Mouse (Mus musculus): ENCODE data around the gene Clcn2.

The Clcn2 gene

GRCm38 (mm10) chr16:20717181-20717977 is at the start of gene Clcn2, which contains the start of gene Polr2h:
Gene Clcn2 (minus strand): TSS chr16:20717746.
Gene Polr2h (plus strand): TSS chr16:20717665.
- DNase-seq (ENCODE audit: extremely low read depth, insufficient read length, low spot score): peak; percentile 100

DNA sequence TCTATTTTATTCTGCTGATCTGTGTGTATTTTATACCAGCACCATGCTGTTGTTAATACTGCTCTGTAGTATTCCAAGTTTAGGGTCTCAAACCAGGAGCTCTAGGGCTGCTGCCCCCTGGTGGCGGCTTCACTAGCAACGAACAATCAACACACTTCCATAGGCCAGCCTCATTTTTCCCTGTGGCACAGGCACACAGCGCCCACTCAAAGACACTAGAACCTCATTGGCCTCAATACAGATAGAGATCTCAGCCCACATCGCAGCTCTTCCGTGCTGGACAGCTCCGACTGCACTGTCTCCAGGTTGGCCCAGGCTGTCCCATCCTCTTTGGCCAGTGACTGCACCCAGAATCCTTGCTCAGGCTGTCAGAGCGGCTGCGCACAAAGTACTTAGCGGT is 47.7 kb upstream of the Clcn2 start:
- DNase-seq (ENCODE audit: extremely low read depth, insufficient read length, low spot score): peak; percentile 22

DNA sequence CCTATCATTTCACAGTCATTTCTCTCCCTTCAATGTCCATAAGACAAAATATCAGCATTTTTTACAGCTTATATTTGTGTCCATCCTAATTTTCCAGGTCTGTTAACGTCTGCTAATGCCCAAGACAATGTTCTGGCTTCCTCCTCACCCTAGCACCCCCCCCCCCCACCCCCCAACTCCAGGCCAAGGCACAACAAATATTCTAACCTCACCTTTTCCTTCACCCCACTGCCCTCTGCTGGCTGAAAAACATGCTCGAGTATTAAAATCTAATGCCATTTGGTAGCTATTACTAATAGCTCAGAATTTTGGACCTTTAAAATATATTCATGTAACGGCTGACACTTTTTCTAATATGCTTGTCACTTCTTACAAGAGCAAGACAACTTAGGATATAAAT is 44.1 kb upstream of the Clcn2 start:
- no peak for DNase-seq (ENCODE audit: extremely low read depth, insufficient read length, low spot score)

- DNase-seq (ENCODE audit: extremely low read depth, insufficient read length, low spot score): no peak
These were observed 39.8 kb upstream of the Clcn2 start for GRCm38 (mm10) chr16:20757385-20757784.

- peak; percentile 61 for DNase-seq (ENCODE audit: extremely low read depth, insufficient read length, low spot score)
These were observed 38.5 kb upstream of the Clcn2 start for GRCm38 (mm10) chr16:20756052-20756451.

DNA sequence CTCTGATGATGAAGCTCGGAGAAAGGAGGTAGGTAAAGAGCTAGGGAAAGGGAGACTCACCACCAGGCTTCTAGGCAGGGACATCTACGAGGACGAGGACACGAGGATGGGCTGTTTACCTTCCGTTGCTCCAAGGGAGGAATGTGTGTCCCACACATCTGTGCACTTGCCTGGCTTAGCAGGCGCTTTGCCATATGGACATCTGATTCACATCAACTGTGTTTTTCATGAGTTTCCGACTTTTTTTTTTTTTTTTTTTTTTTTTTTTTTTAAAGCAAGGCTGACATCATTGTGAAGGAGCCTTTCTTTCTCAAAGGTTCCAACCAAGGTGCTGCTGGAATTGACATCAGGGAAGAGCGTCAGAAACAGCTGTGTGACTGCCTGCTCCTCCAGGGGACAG is 33.0 kb upstream of the Clcn2 start:
- DNase-seq (ENCODE audit: extremely low read depth, insufficient read length, low spot score): no peak

- DNase-seq (ENCODE audit: extremely low read depth, insufficient read length, low spot score): peak; percentile 70
These were observed 29.1 kb upstream of the Clcn2 start for GRCm38 (mm10) chr16:20746641-20747040.

GRCm38 (mm10) chr16:20739845-20740244 is 22.3 kb upstream of the Clcn2 start:
- no peak for DNase-seq (ENCODE audit: extremely low read depth, insufficient read length, low spot score)

GRCm38 (mm10) chr16:20736823-20737222 is 19.3 kb upstream of the Clcn2 start:
- no peak for DNase-seq (ENCODE audit: extremely low read depth, insufficient read length, low spot score)

GRCm38 (mm10) chr16:20736168-20736567 is 18.6 kb upstream of the Clcn2 start:
- no peak for DNase-seq (ENCODE audit: extremely low read depth, insufficient read length, low spot score)

DNA sequence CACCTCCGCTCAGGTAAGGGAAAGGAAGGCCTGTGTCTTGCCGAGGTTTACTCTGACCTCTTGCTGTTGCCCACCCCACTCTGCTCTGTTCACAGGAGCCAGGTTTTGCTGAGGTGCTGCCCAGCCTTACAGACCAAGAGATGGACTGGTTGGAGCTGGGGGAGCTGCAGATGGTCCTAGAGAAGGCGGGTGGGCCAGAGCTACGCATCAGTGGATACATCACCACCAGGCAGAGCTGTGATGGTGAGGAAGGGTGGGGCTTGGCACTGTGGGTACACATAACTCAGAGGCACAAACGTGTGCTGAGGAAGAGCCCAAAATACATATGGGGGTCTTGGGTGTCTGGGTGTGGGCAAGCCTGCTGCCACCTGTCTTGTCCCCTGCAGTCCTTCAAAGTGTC is 18.1 kb upstream of the Clcn2 start:
- DNase-seq (ENCODE audit: extremely low read depth, insufficient read length, low spot score): no peak

DNA sequence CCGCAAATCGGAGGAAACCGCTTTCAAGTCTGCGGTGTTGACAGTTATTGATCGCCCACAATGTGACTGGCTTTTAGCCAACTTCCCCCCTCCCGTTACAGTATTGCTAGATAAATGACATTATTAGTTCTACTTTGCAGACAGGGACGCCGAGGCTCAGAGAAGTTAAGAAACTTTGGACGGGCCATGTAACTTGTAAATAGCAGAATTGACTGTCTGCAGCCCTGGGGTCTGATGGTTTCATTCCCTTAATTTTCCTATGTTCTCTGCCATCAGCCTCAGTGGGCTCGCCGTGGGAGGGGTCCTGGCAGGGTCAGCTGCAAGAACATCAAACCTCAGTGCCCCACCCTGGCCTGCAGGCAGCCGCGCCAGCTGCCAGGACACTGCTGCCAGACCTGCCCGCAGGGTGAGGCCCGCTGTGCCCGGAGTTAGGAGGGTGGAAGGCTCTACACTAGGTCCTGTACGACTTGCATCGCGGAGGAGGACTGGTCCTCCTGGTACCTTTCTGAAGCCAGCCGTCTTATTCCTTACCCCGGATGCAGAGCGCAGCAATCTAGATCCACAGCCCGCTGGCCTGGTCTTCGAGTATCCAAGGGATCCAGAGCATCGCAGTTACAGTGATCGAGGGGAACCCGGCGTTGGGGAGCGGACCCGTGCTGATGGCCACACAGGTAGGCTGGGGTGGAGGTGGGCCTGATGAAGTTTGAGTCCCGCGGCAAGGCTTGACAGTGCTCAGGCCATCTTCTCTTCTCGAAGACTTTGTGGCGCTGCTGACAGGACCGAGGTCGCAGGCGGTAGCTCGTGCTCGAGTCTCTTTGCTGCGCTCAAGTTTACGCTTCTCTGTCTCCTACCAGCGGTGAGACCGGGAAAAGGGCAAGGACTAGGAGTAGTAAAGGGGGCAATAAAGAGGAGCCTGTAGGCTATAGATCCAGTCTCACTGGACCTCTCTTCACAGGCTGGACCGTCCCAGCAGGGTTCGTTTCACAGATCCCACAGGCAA is 16.5 kb upstream of the Clcn2 start, which contains the start of gene Thpo:
Gene Thpo, minus strand, starts transcription at position 781 of the 1,000 bp plus-strand sequence.
- DNase-seq (ENCODE audit: extremely low read depth, insufficient read length, low spot score): no peak

DNA sequence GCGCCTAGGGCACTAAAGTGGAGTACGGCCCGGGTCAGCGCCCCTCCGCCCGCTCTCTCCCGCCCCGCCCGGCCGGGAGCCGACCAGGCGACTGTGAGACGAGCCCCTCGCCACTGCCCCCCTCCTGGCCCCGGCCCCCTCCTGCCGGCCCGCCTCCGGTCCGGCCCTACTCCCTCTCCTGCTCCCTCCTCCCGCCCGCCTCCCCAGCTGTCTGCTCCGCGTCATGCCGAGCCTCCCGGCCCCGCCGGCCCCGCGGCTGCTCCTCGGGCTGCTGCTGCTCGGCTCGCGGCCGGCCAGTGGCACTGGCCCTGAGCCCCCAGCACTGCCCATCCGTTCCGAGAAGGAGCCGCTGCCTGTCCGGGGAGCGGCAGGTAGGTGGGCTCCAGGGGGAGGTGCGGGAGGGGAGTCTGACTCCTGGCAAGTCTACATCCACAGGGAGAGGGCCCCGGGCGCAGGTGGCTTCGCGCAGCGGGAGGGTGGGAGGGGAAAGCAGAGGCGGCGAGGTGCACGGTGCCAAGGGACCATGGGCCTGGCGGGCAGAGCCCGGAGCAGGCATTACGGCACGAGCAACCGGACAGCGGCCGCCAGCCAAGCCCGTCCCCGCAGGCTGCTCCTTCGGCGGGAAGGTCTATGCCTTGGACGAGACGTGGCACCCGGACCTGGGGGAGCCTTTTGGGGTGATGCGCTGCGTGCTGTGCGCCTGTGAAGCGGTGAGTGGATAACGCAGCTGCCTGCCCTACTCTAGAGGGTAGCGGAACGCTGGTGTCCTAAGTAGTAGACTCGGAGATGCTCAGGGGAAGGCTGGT is 15.6 kb upstream of the Clcn2 start, which contains the start of gene Chrd:
Gene Chrd, plus strand, starts transcription at position 203 of the 806 bp plus-strand sequence.
- peak; percentile 71 for DNase-seq (ENCODE audit: extremely low read depth, insufficient read length, low spot score)

DNA sequence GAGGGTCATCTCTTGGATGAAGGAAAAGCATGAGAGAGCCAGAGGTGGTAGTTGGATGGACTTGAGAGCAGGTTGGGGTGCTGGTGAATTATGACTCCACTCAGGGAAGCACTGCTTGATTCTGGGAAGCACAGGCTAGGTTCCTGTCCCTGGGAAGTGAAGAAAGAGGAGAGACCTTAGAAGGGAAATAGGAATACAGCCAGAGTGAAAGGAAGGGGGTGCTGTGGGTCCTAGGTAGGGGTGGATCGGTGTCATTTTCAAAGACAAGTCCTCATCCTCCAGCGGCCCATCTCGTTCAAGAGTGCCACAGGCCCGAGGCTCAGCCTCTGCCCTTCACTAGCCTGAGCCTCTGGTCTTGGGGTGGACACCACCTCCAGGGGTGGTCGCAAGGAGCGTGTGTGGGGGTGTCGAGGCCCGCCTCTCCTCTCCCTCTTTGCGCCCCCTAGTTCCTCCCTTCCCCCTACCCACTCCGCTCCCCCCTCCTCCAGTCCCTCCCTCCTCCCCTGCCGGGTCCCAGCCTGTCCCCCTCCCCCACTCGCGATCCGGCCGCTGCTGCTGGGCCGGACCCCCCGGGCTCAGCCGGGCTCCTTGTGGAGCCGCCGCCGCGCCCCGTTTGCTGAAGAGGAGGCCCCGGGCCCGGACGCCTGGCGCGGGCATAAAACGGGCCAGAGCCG is 14.8 kb upstream of the Clcn2 start:
- no peak for DNase-seq (ENCODE audit: extremely low read depth, insufficient read length, low spot score)

GRCm38 (mm10) chr16:20731688-20732087 is 14.1 kb upstream of the Clcn2 start:
- no peak for DNase-seq (ENCODE audit: extremely low read depth, insufficient read length, low spot score)

GRCm38 (mm10) chr16:20730293-20730711 is 12.8 kb upstream of the Clcn2 start:
- DNase-seq (ENCODE audit: extremely low read depth, insufficient read length, low spot score): no peak

- DNase-seq (ENCODE audit: extremely low read depth, insufficient read length, low spot score): peak; percentile 74
These were observed 8.8 kb upstream of the Clcn2 start for GRCm38 (mm10) chr16:20726384-20726783.

DNA sequence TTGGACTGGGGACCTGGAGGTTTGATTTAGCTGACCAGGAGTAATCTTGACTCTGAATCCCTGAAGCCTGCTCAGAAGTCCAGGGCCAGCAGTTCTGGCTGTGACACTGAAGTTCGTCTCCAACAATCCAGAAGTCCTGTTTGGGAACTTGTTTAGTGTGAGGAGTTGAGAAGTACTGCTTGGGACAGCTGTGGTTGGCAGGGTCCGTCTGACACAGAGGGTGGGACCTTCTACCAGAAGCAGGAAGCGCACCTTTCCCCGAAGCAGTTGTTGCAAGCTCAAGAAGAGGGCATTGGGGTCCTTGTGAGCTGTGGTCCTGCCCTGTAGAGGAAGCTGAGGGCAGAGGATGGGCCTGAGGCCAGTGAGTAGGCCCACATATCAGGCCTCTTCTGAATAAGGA is 8.2 kb upstream of the Clcn2 start:
- no peak for DNase-seq (ENCODE audit: extremely low read depth, insufficient read length, low spot score)

- no peak for DNase-seq (ENCODE audit: extremely low read depth, insufficient read length, low spot score)
These were observed 7.8 kb upstream of the Clcn2 start for GRCm38 (mm10) chr16:20725321-20725720.

GRCm38 (mm10) chr16:20724338-20724748 is 6.8 kb upstream of the Clcn2 start:
- DNase-seq (ENCODE audit: extremely low read depth, insufficient read length, low spot score): peak; percentile 59

All from 3134 (cell line).